Mouse (Mus musculus): Measurements from ENCODE around the gene Rnf26. TPM values are rescaled to one million over a fixed set of nuclear protein-coding genes. Genes with fewer than 3 reads are reported as not detected.

Gene Rnf26
- polyA plus RNA-seq, 1 experiment: 11.1 TPM

- Histone ChIP-seq H3K9me3 (ENCODE audit: control insufficient read depth, low read length) (no peaks in the 10 kb centered on the region; the same call in 1 of the 2 replicates), H3K27me3 (ENCODE audit: control insufficient read depth) (peaks cover 47% of the 10 kb centered on the region), H3K36me3 (ENCODE audit: control insufficient read depth) (no peaks in the 10 kb centered on the region), H3K4me1 (ENCODE audit: control insufficient read depth) (peaks cover 6% of the 10 kb centered on the region), H3K4me3 (replicated peaks) (no peak overlapping the region)
- TF ChIP-seq GATA1 (IDR thresholded peaks at IDR 0.05; ENCODE audit: low read length) (no peak), TAL1 (IDR thresholded peaks at IDR 0.05; ENCODE audit: low read length) (no peak)
Observed at GRCm38 (mm10) chr9:44127351-44127801, 14.1 kb upstream of the Rnf26 start.

GRCm38 (mm10) chr9:44126746-44127145 is 13.4 kb upstream of the Rnf26 start:
- TF ChIP-seq GATA1 (IDR thresholded peaks at IDR 0.05; ENCODE audit: low read length): no peak
- no peak for TF ChIP-seq TAL1 (IDR thresholded peaks at IDR 0.05; ENCODE audit: low read length)
- Histone ChIP-seq H3K9me3 (ENCODE audit: control insufficient read depth, low read length) (no peaks in the 10 kb centered on the region; the same call in 1 of the 2 replicates), H3K27me3 (ENCODE audit: control insufficient read depth) (peaks cover 41% of the 10 kb centered on the region), H3K4me1 (ENCODE audit: control insufficient read depth) (peaks cover 6% of the 10 kb centered on the region), H3K36me3 (ENCODE audit: control insufficient read depth) (no peaks in the 10 kb centered on the region), H3K4me3 (replicated peaks) (no peak overlapping the region)

- Histone ChIP-seq H3K36me3 (ENCODE audit: control insufficient read depth) (no peaks in the 10 kb centered on the region), H3K4me3 (replicated peaks) (no peak overlapping the region), H3K4me1 (ENCODE audit: control insufficient read depth) (peaks cover 6% of the 10 kb centered on the region), H3K9me3 (ENCODE audit: control insufficient read depth, low read length) (no peaks in the 10 kb centered on the region; the same call in 1 of the 2 replicates), H3K27me3 (ENCODE audit: control insufficient read depth) (peaks cover 31% of the 10 kb centered on the region)
- no peak for TF ChIP-seq GATA1 (IDR thresholded peaks at IDR 0.05; ENCODE audit: low read length)
- no peak for TF ChIP-seq TAL1 (IDR thresholded peaks at IDR 0.05; ENCODE audit: low read length)
Observed at GRCm38 (mm10) chr9:44125546-44126428, 12.5 kb upstream of the Rnf26 start.

GRCm38 (mm10) chr9:44125026-44125425 is 11.7 kb upstream of the Rnf26 start:
- Histone ChIP-seq H3K4me3 (replicated peaks) (no peak overlapping the region), H3K27me3 (ENCODE audit: control insufficient read depth) (peaks cover 24% of the 10 kb centered on the region), H3K4me1 (ENCODE audit: control insufficient read depth) (peaks cover 3% of the 10 kb centered on the region), H3K36me3 (ENCODE audit: control insufficient read depth) (no peaks in the 10 kb centered on the region), H3K9me3 (ENCODE audit: control insufficient read depth, low read length) (no peaks in the 10 kb centered on the region; the same call in 1 of the 2 replicates)
- TF ChIP-seq GATA1 (IDR thresholded peaks at IDR 0.05; ENCODE audit: low read length) (no peak), TAL1 (IDR thresholded peaks at IDR 0.05; ENCODE audit: low read length) (no peak)

GRCm38 (mm10) chr9:44124317-44124716 is 11.0 kb upstream of the Rnf26 start:
- Histone ChIP-seq H3K4me3 (replicated peaks) (no peak overlapping the region), H3K36me3 (ENCODE audit: control insufficient read depth) (no peaks in the 10 kb centered on the region), H3K27me3 (ENCODE audit: control insufficient read depth) (peaks cover 17% of the 10 kb centered on the region), H3K9me3 (ENCODE audit: control insufficient read depth, low read length) (no peaks in the 10 kb centered on the region), H3K4me1 (ENCODE audit: control insufficient read depth) (peaks cover 3% of the 10 kb centered on the region)
- TF ChIP-seq GATA1 (IDR thresholded peaks at IDR 0.05; ENCODE audit: low read length): no peak
- TF ChIP-seq TAL1 (IDR thresholded peaks at IDR 0.05; ENCODE audit: low read length): no peak

- TF ChIP-seq GATA1 (IDR thresholded peaks at IDR 0.05; ENCODE audit: low read length) (no peak), TAL1 (IDR thresholded peaks at IDR 0.05; ENCODE audit: low read length) (no peak)
- no peaks in the 10 kb centered on the region for H3K9me3 ChIP-seq (ENCODE audit: control insufficient read depth, low read length)
Observed at GRCm38 (mm10) chr9:44119948-44120465, 6.7 kb upstream of the Rnf26 start.

GRCm38 (mm10) chr9:44119011-44119410 is 5.7 kb upstream of the Rnf26 start:
- Histone ChIP-seq H3K36me3 (ENCODE audit: control insufficient read depth) (no peaks in the 10 kb centered on the region), H3K4me1 (ENCODE audit: control insufficient read depth) (peaks cover 7% of the 10 kb centered on the region), H3K27me3 (ENCODE audit: control insufficient read depth) (no peaks in the 10 kb centered on the region), H3K4me3 (replicated peaks) (no peak overlapping the region), H3K9me3 (ENCODE audit: control insufficient read depth, low read length) (no peaks in the 10 kb centered on the region)
- TF ChIP-seq TAL1 (IDR thresholded peaks at IDR 0.05; ENCODE audit: low read length) (no peak), GATA1 (IDR thresholded peaks at IDR 0.05; ENCODE audit: low read length) (no peak)

More at GRCm38 (mm10) chr9:44119948-44120465, 6.7 kb upstream of the Rnf26 start:
- H3K36me3 ChIP-seq (ENCODE audit: control insufficient read depth): no peaks in the 10 kb centered on the region
- H3K4me1 ChIP-seq (ENCODE audit: control insufficient read depth): no peaks in the 10 kb centered on the region; the same call in 1 of the 2 replicates
- H3K27me3 ChIP-seq (ENCODE audit: control insufficient read depth): no peaks in the 10 kb centered on the region
- H3K4me3 ChIP-seq (replicated peaks): no peak overlapping the region

- Histone ChIP-seq H3K27me3 (ENCODE audit: control insufficient read depth) (no peaks in the 10 kb centered on the region), H3K36me3 (ENCODE audit: control insufficient read depth) (peaks cover 6% of the 10 kb centered on the region), H3K9me3 (ENCODE audit: control insufficient read depth, low read length) (no peaks in the 10 kb centered on the region), H3K4me1 (ENCODE audit: control insufficient read depth) (peaks cover 22% of the 10 kb centered on the region), H3K4me3 (replicated peaks) (no peak overlapping the region)
- no peak for TF ChIP-seq GATA1 (IDR thresholded peaks at IDR 0.05; ENCODE audit: low read length)
- no peak for TF ChIP-seq TAL1 (IDR thresholded peaks at IDR 0.05; ENCODE audit: low read length)
Observed at GRCm38 (mm10) chr9:44116182-44116581, 2.9 kb upstream of the Rnf26 start.

- TF ChIP-seq TAL1 (IDR thresholded peaks at IDR 0.05; ENCODE audit: low read length): no peak
- no peak for TF ChIP-seq GATA1 (IDR thresholded peaks at IDR 0.05; ENCODE audit: low read length)
- no peaks in the 10 kb centered on the region for H3K27me3 ChIP-seq (ENCODE audit: control insufficient read depth)
- H3K4me3 ChIP-seq (replicated peaks): no peak overlapping the region
- no peaks in the 10 kb centered on the region for H3K9me3 ChIP-seq (ENCODE audit: control insufficient read depth, low read length)
- H3K36me3 ChIP-seq (ENCODE audit: control insufficient read depth): peaks cover 10% of the 10 kb centered on the region
- peaks cover 23% of the 10 kb centered on the region for H3K4me1 ChIP-seq (ENCODE audit: control insufficient read depth)
Observed at GRCm38 (mm10) chr9:44115599-44115998, 2.3 kb upstream of the Rnf26 start.
